Mouse (Mus musculus) limb, embryonic 15.5 days (tissue): ENCODE results near the gene Plce1. TPM values are rescaled to one million over a fixed set of nuclear protein-coding genes. Genes with fewer than 3 reads are reported as not detected.

ENCODE experiments used
- ATAC-seq: fragments of 200-750 bp; cut with Nextera tagmentation; 2 replicates; pipeline ENCODE4 v1.8.0; 2017; ENCODE audit warnings: low read depth, moderate TSS enrichment; ENCODE audit not compliant: insufficient number of reproducible peaks, low FRiP score, low TSS enrichment
- H3K27ac ChIP-seq: fragments of 300-500 bp; sonication (generic); 2 replicates; pipeline ENCODE4 v1.5.1; 2015; ENCODE audit warnings: moderate library complexity, mild to moderate bottlenecking, inconsistent platforms
- H3K27me3 ChIP-seq: fragments of 300-500 bp; sonication (generic); 2 replicates; pipeline ENCODE4 v1.6.1; 2015; ENCODE audit warnings: inconsistent platforms
- H3K36me3 ChIP-seq: fragments of 300-500 bp; sonication (generic); 2 replicates; pipeline ENCODE4 v1.6.1; 2015; ENCODE audit warnings: inconsistent platforms
- H3K4me1 ChIP-seq: fragments of 300-500 bp; sonication (generic); 2 replicates; pipeline ENCODE4 v1.6.1; 2015; ENCODE audit warnings: inconsistent platforms
- H3K4me2 ChIP-seq: fragments of 300-500 bp; sonication (generic); 2 replicates; pipeline ENCODE4 v1.6.1; 2015; ENCODE audit warnings: mild to moderate bottlenecking, inconsistent platforms
- H3K4me3 ChIP-seq: fragments of 300-500 bp; sonication (generic); 2 replicates; pipeline ENCODE4 v1.5.1; 2015; ENCODE audit warnings: mild to moderate bottlenecking, inconsistent platforms
- H3K9ac ChIP-seq: fragments of 300-500 bp; sonication (generic); 2 replicates; pipeline ENCODE4 v1.6.1; 2015; ENCODE audit warnings: inconsistent platforms
- H3K9me3 ChIP-seq: fragments of 300-500 bp; sonication (generic); 2 replicates; pipeline ENCODE4 v1.6.1; 2016; ENCODE audit warnings: inconsistent platforms
- WGBS: fragments of 180-500 bp; shearing (Covaris S2); methylation state at CpG from one replicate; pipeline ENCODE4 v1.1.7; 2015; 5-methylcytosine and 5-hydroxymethylcytosine counted together
- polyA plus RNA-seq: library from polyadenylated mRNA; unstranded; fragments of >200 nt; fragmentation: Nextera tagmentation; extraction: Ambion mirVana; gene quantifications from 2 replicates; pipeline ENCODE4 v1.2.1, GENCODE M21; 2015

Plce1 gene
- polyA plus RNA-seq, 1 experiment from 2014 or later, result 8.2 TPM

DNA sequence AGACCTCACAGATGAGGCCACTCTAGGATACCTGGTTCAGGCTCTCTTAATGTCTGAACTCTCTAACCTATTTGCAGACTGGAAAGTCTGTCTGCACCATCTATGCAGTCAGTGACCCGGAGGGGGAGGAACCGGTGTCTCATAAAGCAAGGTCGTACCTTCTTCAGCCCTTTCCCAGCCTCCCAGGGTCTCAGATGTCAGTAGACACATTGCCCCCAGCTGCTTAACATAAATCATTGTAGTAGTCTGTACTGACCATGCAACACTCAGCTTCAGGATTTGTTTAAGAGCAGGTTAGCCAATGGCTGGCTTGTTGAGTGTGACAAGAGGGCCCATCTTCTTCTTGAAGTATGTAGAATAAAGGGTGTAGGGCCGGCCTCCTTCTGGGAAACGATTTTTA, 2.6 kb upstream of the Plce1 start:
- H3K9me3 ChIP-seq, result no peaks in the 10 kb centered on the region
- 0 out of 2 replicates have a peak overlapping the region, but pooled peaks have one; percentile 84 for H3K27ac ChIP-seq
- 31% methylated on average over 5 of the region's 5 CpGs for WGBS
- ATAC-seq, result no peak
- peaks cover 3% of the 10 kb centered on the region; the same call in 1 of the 2 replicates for H3K27me3 ChIP-seq
- H3K9ac ChIP-seq, result no peak overlapping the region
- H3K4me2 ChIP-seq, result no peak overlapping the region
- peaks cover 37% of the 10 kb centered on the region for H3K4me1 ChIP-seq
- H3K36me3 ChIP-seq, result no peaks in the 10 kb centered on the region
- H3K4me3 ChIP-seq, result no peak overlapping the region

DNA sequence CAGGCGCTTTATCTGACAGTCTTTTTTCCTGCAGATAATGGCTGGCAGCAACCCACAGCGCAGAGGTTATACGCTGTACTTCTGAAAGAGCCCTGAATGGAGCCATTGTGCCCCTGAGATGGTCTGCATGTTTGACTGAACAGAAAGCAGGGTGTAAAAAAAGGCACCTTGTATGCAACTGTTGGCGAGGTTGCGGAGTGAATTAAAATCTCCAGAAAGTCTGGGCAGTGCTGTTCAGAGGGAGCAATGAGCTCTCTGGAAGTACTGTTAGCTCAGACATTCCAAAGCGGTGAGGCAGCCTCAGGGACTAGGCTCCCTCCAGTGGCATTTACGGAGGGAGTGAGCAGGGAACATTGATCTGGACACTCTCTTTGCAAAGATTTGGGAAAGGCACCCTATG, 2.0 kb upstream of the Plce1 start:
- H3K36me3 ChIP-seq, result no peaks in the 10 kb centered on the region
- peaks cover 39% of the 10 kb centered on the region for H3K4me1 ChIP-seq
- H3K27me3 ChIP-seq, result peaks cover 3% of the 10 kb centered on the region; the same call in 1 of the 2 replicates
- H3K4me3 ChIP-seq, result no peak overlapping the region
- H3K9ac ChIP-seq, result no peak overlapping the region
- H3K4me2 ChIP-seq, result no peak overlapping the region
- 29% methylated on average over 7 of the region's 7 CpGs for WGBS
- H3K9me3 ChIP-seq, result no peaks in the 10 kb centered on the region
- peak; percentile 83; the same call in 1 of the 2 replicates for ATAC-seq
- H3K27ac ChIP-seq, result peak overlapping the region; percentile 84

DNA sequence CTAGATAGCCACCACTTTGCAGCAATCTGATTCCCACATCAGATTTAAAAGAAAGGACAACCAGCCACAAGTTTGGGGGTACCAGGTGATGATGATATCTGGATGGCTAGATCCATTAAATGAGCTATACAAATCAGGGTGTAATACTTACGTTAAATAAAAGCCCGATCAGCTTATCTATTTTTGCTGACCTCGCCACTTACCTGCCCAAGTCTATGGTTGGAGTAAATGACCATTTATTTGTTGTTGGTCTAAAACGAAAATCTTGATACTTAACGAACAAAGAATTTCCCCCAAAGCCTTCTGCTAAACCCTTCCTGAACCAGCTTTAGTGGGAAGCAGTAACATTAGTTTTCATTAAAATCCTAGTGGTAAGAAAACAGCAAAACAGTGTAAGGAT, 1.4 kb upstream of the Plce1 start:
- no peak overlapping the region for H3K4me2 ChIP-seq
- peaks cover 3% of the 10 kb centered on the region; the same call in 1 of the 2 replicates for H3K27me3 ChIP-seq
- no peak overlapping the region for H3K4me3 ChIP-seq
- H3K9ac ChIP-seq, result no peak overlapping the region
- H3K4me1 ChIP-seq, result peaks cover 39% of the 10 kb centered on the region
- no peaks in the 10 kb centered on the region for H3K36me3 ChIP-seq
- no peaks in the 10 kb centered on the region for H3K9me3 ChIP-seq
- ATAC-seq, result no peak
- H3K27ac ChIP-seq, result peak overlapping the region; percentile 84
- 72% methylated on average over 5 of the region's 5 CpGs for WGBS

DNA sequence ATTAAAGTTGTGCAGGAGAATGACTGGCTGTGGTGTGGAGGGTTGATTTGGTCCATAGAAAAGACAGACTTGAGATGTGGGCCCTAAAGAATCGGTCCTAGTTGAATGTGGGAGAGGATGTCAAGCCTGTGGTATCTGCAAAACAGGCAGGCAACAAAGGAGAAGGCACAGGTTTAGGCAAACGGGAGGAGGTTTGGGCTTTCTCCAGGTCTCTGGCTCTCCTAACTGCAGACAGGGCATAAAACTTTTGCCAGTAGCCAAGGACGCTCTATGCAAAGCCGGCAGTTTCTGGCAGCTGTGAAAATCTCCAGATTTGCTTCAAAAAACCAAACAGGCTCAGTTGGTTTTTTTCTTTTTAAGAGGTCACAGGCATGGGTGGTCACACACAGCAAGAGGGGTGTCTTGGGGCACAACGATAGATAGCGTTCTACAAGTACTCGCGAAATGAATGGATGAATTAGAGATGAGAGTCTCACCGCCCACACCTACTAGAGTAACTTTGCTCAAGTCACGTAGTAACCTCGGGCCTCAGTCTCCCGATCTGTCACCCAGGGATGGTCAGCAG, 671 bp upstream of the Plce1 start:
- Histone ChIP-seq H3K27me3 (peaks cover 3% of the 10 kb centered on the region; the same call in 1 of the 2 replicates), H3K4me3 (peak overlapping the region; percentile 67), H3K36me3 (no peaks in the 10 kb centered on the region), H3K9ac (peak overlapping the region; percentile 72; the same call in 1 of the 2 replicates), H3K27ac (peak overlapping the region; percentile 84), H3K4me1 (peaks cover 39% of the 10 kb centered on the region), H3K4me2 (peak overlapping the region; percentile 89), H3K9me3 (no peaks in the 10 kb centered on the region)
- 0 out of 2 replicates have a peak, but pooled peaks have one; percentile 9 for ATAC-seq
- 14% methylated on average over 12 of the region's 12 CpGs for whole genome bisulfite sequencing

DNA sequence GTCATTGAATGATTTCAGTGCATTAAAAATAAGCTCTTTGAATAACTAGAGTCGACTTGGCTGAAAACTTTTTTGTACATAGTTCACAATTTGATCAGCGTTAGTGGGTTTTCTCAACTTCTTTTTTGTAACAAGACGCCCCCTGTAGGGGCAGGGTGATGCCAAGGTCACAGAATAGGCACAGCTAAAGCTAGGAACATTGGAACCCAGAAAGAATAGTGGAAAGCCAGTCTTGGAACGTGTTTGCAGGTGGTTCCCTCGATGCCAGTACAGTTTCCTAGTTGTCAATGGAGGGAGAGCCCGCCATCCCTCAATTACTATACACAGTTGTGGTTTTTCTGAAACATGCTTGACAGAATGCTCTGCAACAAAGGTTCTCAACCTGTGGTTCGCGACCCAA, 997 bp downstream of the Plce1 start:
- WGBS, result 14% methylated on average over 8 of the region's 8 CpGs
- Histone ChIP-seq H3K4me3 (peak overlapping the region; percentile 67), H3K36me3 (no peaks in the 10 kb centered on the region), H3K27ac (0 out of 2 replicates have a peak overlapping the region, but pooled peaks have one; percentile 12), H3K4me1 (peaks cover 51% of the 10 kb centered on the region), H3K4me2 (peak overlapping the region; percentile 89), H3K27me3 (peaks cover 3% of the 10 kb centered on the region; the same call in 1 of the 2 replicates), H3K9me3 (no peaks in the 10 kb centered on the region), H3K9ac (no peak overlapping the region)
- no peak for ATAC-seq

DNA sequence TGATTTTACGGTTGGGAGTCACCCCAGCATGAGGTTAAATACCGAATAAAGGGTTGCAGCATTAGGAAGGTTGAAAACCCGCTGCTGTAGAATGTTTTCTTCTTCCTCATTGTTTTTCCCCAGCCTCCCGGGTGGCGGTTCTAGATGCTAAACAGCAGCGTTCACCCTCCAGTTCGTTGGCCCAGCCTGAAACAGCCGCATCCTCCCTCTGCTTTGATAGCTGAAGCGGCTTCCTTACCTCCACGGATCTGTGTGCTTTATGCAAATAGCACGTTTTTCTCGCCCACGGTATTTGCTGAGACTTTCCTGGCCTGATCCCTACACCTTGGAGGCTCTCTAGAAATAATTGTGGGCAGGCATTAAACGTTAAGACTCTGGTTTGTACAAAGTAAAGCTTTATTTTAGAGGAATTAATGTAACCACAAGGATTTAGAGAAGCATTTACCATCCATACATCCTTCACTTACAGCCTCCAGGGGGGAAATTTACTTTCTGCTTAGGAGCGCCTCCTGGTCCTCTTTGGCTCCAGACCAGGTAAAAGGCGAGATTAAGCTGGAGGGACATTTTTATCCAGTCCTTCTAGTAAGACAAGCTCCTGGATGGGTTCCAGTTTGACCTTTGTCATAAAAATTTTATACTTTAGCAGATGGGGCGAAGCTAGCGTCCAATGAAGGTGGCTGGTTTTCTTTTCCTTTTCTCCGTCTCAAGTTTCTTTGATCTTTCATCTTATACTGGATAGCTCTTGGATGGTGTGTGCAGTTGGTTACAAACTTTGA, 1.7 kb downstream of the Plce1 start:
- Histone ChIP-seq H3K9me3 (no peaks in the 10 kb centered on the region), H3K9ac (no peak overlapping the region), H3K4me3 (peak overlapping the region; percentile 67), H3K4me2 (peak overlapping the region; percentile 89), H3K4me1 (peaks cover 57% of the 10 kb centered on the region), H3K27ac (peak overlapping the region; percentile 12), H3K36me3 (no peaks in the 10 kb centered on the region), H3K27me3 (0 out of 2 replicates have a peak, but pooled peaks cover 3% of the 10 kb centered on the region)
- WGBS, result 13% methylated on average over 19 of the region's 19 CpGs
- ATAC-seq, result no peak

DNA sequence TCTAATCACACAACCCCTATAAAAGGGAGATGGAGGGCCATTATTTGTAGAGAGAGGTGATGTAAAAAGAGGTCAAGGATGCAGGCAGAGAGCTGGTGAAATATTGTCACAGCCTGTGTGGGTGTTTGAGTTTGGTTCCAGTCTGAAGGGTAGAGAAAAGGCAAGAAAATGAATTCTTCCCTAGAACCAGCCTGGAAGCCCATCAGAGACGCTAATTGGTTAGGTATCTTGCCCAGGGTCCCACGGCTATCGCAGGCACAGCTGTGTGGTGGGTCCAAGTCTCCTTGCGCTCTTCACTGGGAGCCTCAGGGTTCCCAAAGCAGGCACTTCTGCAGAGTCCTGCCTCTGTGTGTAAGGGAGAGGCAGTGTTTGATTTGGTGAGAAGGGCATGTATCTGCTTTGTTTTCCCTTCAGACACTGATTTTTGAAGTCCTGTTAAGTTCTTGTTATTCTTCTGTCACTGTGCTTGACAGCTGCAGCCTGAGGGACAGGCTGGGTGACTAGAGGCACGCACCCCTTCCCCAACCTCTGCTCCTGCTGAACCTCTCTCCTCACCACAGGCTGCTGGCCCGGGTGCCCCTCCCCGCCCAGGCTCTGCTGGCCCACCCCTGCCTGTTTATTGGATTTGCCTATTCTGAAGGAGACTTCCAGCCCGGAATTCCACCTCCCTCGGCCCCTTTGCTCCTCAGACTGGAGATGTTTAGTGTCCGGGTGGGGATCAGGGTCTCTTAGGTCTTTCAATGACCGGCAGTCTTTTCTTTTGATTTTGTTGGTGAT, 5.1 kb downstream of the Plce1 start:
- H3K4me3 ChIP-seq, result no peak overlapping the region

DNA sequence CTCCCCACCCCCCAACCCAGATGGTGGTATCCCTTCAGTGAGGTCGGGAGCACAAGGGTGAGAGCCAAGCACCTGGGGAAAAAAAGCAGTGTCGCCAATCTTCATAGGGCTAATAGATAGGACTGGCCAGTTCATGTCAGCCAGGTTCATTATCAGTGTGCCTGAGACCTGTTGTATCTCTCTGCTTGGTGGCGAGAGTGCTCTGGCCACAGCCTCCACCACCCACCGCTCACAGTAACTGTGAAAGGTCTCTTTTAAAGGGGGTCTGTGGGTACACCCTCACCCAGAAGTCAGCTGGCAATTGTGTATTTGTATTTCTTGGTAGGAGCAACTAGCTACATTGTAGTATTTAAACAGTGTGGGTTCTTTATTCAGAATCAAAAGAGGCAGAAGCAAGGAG, 6.6 kb downstream of the Plce1 start:
- no peak overlapping the region for H3K27ac ChIP-seq
- H3K4me1 ChIP-seq, result peaks cover 25% of the 10 kb centered on the region
- H3K4me3 ChIP-seq, result no peak overlapping the region
- WGBS, result 58% methylated on average over 4 of the region's 4 CpGs
- no peak overlapping the region for H3K9ac ChIP-seq
- no peaks in the 10 kb centered on the region for H3K27me3 ChIP-seq
- H3K9me3 ChIP-seq, result no peaks in the 10 kb centered on the region
- H3K4me2 ChIP-seq, result no peak overlapping the region
- ATAC-seq, result no peak
- no peaks in the 10 kb centered on the region for H3K36me3 ChIP-seq

More for the DNA sequence above, 5.1 kb downstream of the Plce1 start:
- 28% methylated on average over 11 of the region's 11 CpGs for WGBS
- Histone ChIP-seq H3K9me3 (no peaks in the 10 kb centered on the region), H3K4me1 (peaks cover 32% of the 10 kb centered on the region), H3K36me3 (no peaks in the 10 kb centered on the region), H3K27me3 (0 out of 2 replicates have a peak, but pooled peaks cover 3% of the 10 kb centered on the region), H3K27ac (no peak overlapping the region; the same call in 1 of the 2 replicates), H3K9ac (no peak overlapping the region), H3K4me2 (0 out of 2 replicates have a peak overlapping the region, but pooled peaks have one; percentile 3)
- ATAC-seq, result 0 out of 2 replicates have a peak, but pooled peaks have one; percentile 40

DNA sequence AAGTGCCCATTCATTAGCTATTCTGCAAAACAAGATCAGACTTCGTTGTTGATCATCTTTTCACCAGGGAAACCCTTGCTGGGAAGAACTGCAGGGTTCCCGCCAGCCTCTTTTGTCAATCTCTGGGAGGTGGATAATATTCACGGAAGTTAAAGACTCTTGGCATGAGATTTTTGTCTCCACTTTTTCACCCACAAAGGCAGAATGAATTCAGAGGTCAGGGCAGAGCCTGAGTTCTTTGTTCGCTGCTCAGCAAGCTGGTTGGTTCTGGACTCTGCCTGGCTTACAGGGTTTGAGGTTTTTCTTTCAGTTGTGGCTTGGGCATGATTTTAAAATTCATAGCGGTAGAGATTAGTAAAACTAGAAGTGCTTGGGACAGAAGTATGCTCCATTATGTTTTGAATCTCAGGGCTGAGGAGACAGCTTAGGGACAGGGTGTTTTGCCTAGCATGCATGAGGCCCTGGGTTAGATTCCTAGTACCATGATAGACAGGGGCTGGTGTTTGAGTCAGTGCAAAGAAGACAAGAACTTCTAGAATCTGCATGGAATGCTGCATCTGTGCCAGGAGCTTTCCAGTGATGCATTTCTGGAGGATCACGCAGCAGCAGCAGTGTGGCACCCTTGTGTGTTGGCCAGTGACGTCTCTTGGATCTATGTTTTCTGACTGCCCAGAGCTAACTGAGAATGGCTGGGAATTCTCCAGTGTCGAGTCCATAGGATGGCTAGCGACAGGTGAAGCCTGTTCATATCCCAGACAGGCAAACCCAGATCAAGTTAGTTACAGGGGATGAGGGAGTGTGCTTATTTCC, 7.4 kb downstream of the Plce1 start:
- Histone ChIP-seq H3K36me3 (no peaks in the 10 kb centered on the region), H3K9ac (no peak overlapping the region), H3K4me1 (peaks cover 21% of the 10 kb centered on the region), H3K4me3 (no peak overlapping the region), H3K27ac (peak overlapping the region; percentile 3; the same call in 1 of the 2 replicates), H3K9me3 (no peaks in the 10 kb centered on the region), H3K4me2 (no peak overlapping the region), H3K27me3 (no peaks in the 10 kb centered on the region)
- ATAC-seq, result peak; percentile 61; the same call in 1 of the 2 replicates
- 57% methylated on average over 9 of the region's 9 CpGs for WGBS

DNA sequence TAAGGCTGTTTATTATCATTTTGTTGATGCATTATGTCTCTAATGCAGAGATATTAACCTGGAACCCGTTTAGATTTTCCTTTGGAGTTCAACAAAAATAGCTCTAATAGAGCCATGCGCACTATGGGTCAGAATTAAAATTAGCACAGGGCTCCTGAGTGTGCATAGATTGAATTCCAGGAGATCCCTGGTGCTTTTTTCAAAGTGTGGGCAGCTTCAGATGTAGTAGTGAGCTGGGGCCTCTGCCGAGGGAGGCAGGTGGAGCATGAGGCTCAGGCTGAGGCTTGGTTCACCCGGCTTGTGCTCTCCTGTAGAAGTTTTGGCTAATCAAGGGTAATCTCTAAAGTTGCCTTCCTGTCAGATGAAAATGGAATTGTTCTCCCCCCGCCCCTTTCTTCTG, 17.3 kb downstream of the Plce1 start:
- Histone ChIP-seq H3K9ac (no peak overlapping the region), H3K36me3 (no peaks in the 10 kb centered on the region), H3K4me2 (no peak overlapping the region), H3K9me3 (no peaks in the 10 kb centered on the region), H3K27me3 (no peaks in the 10 kb centered on the region), H3K27ac (no peak overlapping the region), H3K4me1 (0 out of 2 replicates have a peak, but pooled peaks cover 2% of the 10 kb centered on the region), H3K4me3 (no peak overlapping the region)
- 62% methylated on average over 5 of the region's 5 CpGs for WGBS
- ATAC-seq, result no peak

DNA sequence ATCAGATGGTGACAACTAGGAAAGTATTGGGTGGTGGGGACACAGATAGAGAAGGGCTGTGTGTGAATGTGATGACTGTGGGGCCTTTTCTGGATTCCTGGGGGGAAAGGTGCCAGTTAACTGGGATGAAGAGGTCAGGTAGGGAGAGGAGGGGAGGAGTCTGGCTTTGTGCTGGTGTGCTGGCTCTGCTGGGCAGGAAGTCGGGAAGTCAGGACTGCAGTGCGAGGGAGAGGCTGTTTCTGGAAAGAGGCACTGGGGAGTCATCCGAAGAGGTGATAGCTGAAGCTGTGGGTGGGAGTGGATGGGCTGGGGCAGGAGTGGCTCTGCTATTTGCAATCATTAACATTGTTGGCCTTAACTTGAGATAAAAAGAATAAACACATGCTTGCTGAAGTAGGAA, 23.7 kb downstream of the Plce1 start:
- H3K4me3 ChIP-seq, result no peak overlapping the region
- ATAC-seq, result no peak
- H3K27ac ChIP-seq, result no peak overlapping the region
- H3K36me3 ChIP-seq, result no peaks in the 10 kb centered on the region
- no peak overlapping the region for H3K4me2 ChIP-seq
- WGBS, result 32% methylated on average over 3 of the region's 3 CpGs
- H3K27me3 ChIP-seq, result no peaks in the 10 kb centered on the region
- H3K9me3 ChIP-seq, result no peaks in the 10 kb centered on the region
- peaks cover 19% of the 10 kb centered on the region for H3K4me1 ChIP-seq
- H3K9ac ChIP-seq, result no peak overlapping the region
